Mouse (Mus musculus) kidney, postnatal 14 days (tissue): ENCODE measurements around the gene Chrm2.

ENCODE experiments used
- DNase-seq: peaks from one replicate; pipeline ENCODE4 v3.0.0; 2022; ENCODE audit warnings: mixed read lengths

Gene Chrm2

DNA sequence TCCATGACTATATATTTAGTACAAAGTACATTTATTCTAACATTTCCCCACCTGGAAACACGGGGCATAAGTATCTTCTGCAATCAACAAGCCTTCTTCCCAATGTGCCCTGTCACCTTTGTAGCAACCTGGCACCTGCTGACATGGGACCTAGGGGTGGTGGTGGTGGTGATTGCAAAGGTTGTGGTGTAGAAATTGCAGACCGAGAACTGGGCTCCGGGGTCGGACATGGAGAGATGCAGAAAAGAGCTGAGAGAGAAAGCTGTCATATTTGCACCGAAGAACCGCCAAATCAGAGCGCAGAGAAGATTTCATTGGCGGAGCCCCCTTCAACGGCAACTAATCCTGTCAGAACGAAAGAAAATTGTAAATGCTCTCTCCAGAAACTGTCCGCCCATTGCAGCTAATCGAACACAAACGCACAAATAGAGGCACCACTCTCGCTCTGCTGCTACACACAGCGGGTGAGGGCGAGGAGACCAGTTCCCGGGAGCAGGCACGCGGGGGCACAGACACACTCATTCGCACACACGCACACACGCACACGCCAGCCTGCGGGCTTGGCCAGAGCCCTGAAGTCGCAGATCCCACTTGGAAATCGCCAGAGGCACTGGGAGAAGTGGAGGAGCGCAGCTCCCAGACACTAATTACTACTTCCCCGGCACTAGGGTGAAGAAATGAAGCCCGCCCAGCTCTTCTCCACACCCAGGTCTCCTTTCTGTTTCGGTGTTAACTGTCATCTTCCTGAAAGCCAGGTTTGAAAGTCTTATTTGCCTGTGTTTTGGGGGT, at the start of gene Chrm2:
Chrm2 (plus strand) TSS at position 473 of the 789 bp plus-strand sequence.
- no peak for DNase-seq

DNA sequence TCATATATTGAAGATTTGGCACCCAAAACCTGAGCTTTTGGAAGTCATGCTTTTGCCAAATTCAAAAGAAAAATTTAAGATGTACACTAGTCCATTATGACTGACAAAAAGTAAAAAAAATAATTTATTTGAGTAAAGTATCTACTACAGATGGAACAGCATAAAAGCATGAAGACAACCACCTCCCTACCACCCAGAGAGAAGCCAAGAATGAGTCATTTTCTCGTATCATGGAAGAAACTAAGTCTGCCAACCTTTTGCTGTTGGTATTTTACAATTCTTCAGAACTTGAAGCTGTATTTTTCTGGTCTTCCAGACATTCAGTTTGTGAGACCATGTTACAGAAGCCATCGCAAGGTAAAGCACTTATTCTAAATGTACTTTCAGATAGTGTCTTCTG, 13.9 kb upstream of the Chrm2 start:
- no peak for DNase-seq

DNA sequence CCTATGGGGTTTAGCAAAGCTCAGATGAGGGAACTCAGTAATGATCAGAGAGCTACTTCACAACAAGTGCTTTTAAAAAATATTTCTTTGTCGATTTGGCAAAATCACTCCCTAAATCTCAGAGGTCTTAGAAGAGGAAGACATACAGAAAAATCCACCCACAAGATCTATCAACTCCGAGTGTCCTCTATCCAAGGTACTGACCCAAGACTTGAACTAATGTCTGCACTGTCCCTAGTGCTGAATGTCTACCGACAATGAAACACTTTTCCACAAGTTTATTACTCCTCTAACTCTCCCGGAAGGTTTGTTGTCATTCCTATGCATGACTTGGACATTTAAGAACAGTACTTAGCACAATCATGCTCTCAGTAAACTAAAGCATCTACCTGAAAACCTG, 9.9 kb upstream of the Chrm2 start:
- no peak for DNase-seq

DNA sequence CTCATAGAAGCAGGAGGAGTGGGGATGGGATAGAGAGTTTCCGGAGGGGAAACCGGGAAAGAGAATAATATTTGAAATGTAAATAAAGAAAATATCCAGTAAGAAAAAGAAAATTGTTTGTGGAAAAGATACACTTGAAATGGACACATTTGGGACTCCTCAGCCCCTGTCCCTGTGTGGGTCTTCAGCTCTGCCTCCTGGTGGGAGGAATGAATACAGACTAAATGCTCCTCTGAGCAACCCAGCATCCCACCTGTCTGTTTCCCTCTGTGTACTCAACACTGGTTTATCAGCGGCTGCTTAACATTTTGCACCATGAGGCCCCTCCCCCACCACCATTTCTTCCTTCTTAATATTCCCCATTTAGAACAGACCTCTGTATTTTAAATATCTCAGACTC, 3.8 kb upstream of the Chrm2 start:
- DNase-seq = no peak

DNA sequence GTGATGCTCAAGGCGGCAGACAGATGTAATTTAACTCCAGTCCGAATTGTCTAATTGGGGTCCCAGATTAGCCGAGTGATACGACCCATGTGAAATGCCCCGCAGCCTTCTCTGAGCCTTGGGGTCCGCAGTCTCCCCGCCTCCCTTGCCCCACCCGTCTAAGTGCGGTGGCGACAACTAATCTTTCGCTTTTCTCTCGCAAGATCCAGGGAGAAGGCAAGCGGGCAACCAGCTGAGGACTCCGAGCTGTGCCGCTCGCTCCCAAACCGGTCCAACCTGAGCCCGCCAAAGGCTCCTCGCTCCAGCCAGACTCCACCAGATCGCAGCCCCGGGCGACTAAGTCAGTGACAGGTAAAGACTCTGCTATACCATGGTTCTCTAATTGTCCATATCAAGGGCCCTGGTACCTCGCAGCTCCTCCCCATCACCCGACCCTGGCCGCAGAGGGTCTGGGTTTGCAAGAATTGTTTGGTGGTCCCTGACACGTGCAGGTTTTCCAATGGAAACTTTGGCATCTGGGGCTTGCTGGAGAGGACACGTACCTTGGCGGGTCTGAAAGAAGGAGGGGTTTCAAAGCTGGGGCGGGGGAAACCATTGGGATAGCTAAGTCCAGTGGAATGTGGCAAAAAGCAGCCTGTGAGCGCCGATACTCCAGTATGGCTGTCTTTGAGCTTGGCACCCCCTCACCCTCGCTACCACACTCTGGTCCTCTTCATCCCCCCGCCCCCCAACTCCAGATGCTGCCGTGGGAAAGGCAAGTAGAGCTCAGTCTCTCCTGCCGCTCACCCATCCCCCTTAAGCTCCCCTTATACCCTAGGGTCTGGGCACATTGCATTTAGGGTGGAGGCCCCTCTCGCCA, 746 bp downstream of the Chrm2 start:
- DNase-seq = no peak

DNA sequence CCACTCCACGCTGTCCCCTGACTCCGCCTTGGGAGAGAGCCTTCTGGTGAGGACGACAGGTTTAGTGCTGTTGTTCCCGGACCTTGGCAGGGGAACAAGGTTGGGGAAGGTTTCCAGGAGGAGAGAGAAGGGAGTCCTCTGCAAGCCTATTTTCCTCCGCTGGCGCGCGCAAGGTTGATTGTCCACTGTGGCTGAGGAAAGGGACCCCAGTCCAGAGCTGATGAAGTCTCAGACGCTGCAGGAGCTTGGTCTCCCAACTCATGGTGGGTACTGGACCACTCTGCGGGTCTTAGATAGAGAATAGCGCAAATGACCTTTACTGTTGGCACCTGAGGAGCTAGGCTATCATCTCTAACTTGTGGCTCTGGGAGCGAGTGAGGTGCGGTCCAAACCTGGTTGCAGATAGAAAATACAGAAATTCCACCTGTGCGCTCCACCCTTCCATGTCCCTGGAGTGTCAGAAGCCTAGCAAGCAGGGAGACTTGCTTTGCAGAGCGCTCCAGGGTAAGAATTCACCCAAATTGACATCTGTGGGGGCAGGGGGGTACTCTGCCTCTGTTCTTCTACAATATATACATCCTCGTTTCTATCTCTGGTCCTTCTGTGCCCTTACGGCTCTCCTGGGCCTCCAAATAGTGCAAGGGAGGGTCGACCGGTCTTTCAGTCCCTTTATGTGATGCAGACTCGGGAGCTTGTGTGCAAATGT, 1.5 kb downstream of the Chrm2 start:
- no peak for DNase-seq

DNA sequence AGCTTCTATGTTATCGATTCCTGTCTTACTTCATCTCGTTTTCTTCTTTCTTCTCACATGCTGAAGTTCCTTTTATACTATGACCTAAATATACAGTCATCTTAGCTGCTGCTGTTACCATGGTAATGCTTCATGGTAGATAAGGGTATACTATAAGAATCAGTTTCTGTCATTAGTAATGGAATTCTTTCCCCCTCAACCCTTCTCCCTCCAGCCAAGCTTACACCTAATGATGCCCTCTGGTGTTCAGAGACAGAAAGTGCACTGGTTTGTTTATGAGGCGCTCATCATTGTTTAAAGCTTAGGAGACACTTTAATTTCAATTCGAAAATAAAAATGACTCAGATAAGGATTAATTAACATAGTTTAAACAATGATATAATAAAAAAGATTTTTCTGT, 5.8 kb downstream of the Chrm2 start:
- DNase-seq = no peak

DNA sequence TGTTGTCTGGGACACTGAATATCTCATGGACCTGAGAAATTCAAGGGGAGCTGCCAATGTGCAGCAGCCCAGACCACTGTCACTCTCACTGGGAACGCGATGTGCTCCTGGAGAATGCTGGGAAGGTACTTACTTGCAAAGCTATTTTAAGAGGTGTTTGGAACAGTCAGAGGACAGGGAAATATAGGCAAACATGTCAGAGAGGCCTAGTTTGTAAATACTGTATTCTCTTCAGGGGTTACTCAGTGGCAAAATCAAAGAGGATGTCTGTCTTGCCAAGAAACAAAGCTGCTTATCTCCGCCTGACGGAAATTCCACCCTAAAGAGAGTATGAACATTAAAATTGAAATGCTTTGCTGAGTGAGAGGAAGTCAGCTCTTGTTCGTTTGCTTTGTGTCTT, 17.3 kb downstream of the Chrm2 start:
- DNase-seq = peak; percentile 41

DNA sequence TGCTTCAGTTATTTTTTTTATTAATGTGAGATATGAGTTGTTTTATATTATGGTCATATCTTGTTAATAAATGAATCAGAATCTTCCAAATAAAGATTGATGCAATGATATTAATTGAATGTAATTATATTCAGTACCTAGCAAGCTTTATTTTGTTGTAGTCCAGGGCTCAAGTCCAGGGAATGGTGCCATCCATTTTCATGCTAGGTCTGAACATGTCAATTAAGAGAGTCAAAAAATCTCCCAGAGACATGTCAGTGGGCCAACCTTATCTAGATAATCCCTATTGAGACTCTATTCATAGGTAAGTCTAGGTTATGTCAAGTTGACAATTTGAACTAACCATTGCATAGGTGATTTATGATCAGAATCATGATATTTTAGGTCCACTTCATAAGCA, 21.1 kb downstream of the Chrm2 start:
- DNase-seq = no peak

DNA sequence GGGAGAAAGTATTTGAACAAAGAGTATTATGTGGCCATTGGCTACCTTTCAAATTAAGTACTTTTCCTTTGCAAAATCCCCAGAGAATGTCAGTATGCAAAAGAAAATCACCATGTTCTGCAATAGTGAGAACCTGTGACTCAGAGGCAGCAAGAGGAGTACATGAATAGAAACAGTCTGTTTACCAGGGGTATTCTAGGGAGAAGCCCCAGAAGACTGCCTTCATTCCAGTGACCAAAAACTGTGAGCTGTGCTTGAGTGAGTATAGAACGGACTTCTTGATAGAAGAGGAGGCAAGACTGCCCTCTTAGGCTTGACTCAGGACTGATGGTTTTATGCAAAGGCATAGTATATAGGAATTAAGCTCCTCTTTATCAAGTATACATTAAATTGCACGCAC, 22.2 kb downstream of the Chrm2 start:
- DNase-seq = no peak

DNA sequence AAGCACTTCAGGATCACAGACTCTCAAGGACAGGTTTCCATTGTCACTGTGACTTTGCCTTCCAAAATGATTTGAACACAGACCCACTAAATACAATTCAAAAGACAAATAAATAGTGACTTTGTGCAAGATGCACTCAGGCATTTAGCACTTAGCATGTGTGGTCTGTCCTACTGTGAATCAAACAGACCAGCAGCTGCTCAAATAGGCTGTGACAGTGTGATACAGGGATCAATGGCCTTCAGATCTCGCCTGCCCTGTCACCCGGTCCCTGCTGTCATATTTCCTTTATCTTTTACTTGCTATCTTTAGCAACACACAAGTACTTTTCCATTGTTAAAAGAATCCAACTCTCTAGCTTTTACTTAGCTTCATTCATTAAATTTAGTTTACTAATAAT, 31.8 kb downstream of the Chrm2 start:
- DNase-seq = no peak

DNA sequence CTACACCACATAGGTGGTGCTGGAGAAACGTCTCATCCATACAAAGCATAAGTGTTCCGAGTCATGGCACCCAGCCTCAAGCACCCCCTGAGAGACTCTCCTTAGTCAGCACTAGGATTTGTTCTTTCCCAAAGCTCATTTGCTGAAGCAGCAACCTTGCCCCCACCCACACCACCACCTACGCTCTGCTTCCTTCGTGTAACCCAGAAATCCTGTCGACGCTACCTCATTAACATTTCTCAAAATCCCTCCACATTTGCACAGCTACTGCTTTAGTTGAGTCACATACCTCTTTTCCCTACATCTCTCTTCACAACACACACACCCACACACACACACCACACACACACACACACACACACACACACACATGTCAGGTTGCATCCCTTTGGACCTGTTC, 50.1 kb downstream of the Chrm2 start:
- no peak for DNase-seq

DNA sequence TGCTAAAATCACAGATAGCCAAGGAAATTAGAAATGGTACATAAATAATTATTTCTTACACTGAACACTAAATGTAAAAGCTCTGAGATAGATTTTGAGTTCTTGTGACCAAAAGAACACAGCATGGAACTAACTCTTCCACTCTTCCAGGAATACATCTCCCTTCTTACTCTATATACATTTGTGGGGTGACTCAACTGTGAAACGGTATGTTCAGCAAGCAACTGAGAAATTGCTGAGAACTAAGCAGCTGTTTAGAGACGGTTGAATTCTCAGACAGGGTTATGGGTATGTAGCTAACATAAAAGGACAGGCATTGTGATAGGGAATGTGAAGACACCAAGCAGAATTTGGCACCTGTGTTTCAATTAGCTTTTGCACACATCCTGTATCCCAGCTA, 51.3 kb downstream of the Chrm2 start:
- DNase-seq = no peak

DNA sequence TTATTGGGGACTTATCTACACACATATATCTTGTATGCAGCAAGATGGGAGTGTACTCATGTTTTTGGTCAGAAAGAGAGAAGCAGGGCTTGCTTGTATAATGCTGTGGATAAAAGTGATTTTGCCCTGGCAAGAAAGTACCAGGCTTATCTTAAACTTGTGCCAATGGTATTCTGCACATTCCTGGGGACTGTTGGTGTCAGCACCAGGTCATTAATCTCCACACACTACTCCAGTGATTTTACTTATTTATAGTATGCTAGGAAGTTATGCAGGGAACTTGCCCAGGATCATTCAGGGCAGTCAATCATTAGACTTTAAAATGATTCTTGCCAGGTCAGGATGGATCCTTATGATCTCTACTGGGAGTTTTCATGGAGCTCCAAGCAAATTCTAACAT, 63.6 kb downstream of the Chrm2 start:
- no peak for DNase-seq

DNA sequence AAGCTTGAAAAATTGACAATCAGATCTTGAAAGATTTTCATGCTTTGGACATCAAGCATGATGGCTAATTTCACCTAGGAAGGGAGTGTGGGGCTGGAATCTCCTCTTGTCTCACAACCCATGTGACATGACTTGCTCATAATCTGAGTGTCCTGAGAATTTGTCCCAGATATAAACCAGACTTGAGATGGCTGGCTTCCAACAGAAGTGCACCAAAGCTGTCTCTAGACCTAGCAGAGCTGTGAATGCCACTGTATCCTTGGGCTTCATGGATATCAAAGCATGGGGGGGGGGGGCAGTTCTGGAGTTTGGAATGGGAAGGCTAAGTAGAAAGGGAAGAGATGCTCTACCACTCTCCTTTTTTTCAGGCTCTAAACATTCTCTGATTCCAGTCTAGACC, 67.2 kb downstream of the Chrm2 start:
- DNase-seq = no peak

DNA sequence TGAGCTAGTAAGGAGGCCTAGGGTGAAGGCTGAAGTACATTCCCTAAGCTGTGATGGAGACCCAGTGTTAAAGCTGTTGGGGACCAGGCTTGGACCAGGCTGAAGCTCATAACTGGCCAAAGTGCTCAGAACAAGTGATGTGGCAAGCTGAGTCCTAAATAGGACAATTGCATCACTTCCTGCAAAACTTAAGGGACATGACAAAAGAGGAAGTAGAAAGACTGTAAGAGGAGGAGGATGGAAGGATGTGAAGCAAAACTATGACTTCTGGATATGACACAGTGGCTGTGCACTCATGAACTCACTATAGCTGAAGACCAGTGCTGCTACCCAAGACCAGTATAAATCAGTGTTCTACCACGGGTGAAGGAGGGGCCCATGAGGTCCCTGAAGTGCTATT, 69.1 kb downstream of the Chrm2 start:
- no peak for DNase-seq

DNA sequence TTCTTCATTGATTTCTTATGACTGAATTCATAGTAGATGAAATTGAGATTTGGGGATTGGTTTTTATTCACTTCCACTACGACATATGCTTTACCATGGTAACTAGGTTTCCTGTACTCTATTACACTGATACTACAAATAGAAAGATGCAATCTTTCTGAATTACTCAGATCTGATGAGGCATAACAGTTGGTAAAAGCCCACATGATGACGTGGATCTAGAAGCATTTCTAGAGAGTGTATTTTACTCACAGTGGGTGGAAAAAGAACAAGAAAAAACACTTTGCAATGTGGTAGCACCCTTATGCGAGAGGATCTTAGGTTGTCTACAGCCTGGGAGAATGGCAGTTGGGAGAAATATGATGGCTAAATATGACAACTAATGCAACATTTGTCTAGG, 76.1 kb downstream of the Chrm2 start:
- no peak for DNase-seq

DNA sequence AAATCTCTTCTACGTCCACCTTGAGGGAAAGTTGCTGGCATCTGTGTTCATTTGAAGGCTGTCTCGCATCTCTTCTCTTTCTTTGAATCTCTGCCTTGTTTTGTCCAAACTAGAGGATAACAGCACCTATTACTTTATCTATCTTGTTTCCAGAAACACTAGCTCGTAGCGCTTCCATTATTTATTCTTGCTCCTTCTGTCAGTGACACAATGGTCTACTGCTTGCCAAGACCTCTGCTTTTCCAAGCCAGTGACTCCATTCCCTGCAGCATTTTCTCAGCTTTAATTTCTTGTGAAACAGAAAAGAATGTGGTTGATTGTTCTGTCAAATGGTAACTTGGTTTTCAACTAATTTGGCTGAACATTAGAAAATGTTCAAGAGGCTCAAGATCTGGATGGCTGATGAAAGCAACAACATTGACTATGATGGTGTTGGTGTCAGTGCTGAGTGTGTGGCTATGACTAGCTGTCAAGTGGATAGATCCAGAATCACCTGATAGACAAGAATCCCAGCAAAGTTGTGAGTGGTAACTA, 96.3 kb downstream of the Chrm2 start:
- DNase-seq = no peak

DNA sequence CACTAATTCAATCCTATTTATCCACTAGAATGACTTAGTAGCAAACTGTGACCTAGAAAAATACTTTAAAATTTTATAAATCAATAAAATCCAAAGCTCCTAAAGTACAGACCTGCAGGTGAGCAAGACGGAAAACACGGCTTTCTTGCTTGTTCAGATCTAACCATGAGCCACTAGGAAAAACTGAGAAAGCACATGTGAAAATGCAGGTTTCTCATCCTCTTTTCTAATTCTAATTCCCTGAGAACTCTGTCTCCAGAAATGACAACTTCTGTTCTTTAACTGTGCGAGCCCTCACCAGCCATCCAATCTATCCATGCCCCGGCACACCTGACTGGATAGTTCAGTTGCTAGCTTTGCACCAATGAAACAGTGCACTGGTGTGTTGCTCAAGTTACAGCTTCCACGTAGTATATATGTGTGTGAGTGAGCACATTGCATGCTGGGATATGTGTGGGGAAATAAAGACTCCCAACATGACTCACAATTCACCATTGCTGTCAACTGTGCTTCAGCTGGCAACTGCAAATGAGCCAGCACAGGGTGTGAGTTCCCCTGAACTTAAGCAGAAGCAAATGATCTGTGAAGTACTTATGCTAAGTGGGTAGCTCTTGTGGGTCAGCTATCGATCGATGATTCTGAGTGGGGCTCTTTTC, 119.3 kb downstream of the Chrm2 start:
- no peak for DNase-seq

DNA sequence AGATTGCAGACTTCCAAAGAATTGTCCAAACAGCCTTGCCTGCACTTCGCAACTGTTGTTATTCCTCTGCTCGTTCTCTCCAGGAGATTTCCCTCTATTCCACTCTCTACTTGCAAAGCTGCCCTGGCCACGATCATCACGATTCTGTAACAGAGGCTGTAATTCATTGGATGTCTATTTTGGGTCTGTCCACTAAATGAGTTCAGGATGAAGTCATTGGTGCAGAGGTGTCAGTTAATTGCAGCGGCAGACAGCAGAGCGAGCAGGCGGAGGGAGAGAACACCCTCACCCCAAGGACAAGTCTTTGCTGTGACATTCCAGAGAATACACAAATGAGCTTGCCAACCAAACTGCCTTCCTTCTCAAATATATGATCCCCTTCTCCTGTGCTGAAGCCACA, 120.1 kb downstream of the Chrm2 start:
- DNase-seq = peak; percentile 3

DNA sequence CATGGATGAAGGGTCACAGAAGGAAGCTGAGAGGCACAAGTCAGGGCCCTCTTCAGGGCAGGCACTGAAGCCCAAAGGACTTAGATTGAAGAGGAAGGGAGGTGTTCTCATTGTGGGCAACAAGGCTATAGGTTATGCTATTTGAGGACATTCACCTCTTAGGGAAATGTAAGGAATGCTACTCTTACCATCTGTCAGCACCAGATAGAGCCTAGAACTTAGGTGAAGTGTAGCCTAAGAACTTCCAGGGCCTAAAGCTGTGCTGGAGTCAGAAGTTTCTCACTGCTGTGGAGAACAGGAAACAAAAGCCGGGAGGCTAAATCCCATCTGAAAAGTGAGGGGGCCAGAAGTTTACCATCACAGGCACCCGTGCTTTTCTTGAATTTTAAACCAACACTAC, 120.6 kb downstream of the Chrm2 start:
- no peak for DNase-seq

DNA sequence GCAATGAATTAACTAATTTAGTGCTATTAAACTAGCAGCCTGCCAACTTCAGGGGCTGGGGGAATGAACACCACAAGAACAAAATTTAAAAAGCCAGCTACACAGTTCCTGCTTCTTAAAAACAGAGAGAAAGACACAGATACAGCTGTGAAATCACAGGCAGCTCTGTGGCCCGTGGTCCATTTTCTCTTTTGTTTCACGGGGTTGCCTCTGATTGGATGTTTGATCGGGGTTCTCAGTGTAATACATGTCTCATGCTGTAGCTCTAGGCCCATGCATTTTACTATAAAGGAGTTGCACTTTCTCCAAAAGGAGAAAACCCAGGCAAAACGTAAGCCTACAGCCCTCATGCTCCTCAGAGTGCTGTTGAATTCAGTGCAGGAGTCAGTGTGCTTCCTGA, 128.6 kb downstream of the Chrm2 start:
- no peak for DNase-seq

DNA sequence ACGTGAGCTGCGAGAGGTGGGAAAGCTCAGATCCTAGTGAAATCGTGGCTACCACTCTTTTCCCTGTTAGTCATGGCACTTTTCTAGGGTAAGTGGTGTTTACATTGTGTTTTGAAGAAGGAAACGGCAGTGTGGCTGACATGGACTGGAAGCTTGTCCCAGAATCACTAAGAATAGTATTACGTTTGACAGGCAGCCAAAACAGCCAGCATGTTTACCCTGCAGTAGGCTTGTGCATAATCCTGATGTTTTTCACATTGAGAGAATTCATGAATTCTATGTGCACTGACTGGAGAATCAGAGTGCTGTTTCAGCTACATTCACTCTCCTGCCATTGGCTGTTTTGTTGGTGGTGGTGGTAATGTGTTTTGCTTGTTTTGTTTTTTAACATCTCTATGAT, 129.4 kb downstream of the Chrm2 start:
- no peak for DNase-seq
